In the genomic region with DNA sequence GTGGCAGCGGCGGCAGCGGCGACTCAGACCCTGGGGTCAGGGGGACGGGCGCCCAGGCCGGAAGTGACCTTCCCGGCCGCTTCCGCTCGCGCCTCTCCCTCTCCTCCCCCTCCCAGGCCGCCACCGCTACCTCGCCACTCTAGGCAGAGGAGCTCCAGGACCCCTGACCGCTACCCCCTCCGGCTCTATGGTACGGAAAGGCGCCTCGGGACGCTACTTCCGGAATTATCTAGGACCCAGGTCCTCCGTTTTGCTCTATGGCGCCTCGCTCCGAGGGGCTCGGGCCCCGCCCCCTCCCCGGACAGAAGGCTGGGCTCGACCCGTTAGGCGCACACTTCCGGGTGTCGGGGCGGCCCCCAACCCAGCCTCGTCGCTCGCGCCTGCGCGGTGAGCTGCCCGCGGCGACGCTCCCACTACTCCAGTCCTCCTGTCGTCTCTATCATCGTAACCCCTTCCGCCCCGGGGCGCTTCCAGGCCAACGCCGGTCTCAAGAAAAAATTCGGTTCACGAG, we compare ENCODE assay signal across 8 mouse cellular contexts. TPM values are rescaled to one million over a fixed set of nuclear protein-coding genes. Genes with fewer than 3 reads are reported as not detected.
DNase-seq lines count a peak whose midpoint lies in the region; ATAC-seq lines count a peak whose summit lies in the region.

A gene (minus strand): TSS at position 97 of the 511 bp plus-strand sequence.

- no peaks in the 10 kb centered on the region for H3K36me3 ChIP-seq in hindbrain, embryonic 11.5 days (ENCODE audit: control insufficient read depth, insufficient read depth, low read length)

- peak; percentile 97 for ATAC-seq in hindbrain, embryonic 11.5 days (ENCODE audit: low FRiP score)

- H3K9ac ChIP-seq in hindbrain, embryonic 11.5 days (ENCODE audit: low read depth, low read length): peak within 1 kb of the TSS; percentile 85

- peaks cover 2% of the 10 kb centered on the region; the same call in 1 of the 2 replicates for H3K4me1 ChIP-seq in hindbrain, embryonic 11.5 days (replicated peaks; ENCODE audit: control insufficient read depth, insufficient read depth, low read length)

- under 1% methylated on average over 32 of the region's 54 CpGs for WGBS in hindbrain, embryonic 11.5 days

- peak within 1 kb of the TSS; percentile 89 for H3K27ac ChIP-seq in hindbrain, embryonic 11.5 days (ENCODE audit: low read depth, low read length)

- peak within 1 kb of the TSS; percentile 82 for H3K4me3 ChIP-seq in hindbrain, embryonic 11.5 days (ENCODE audit: low read depth, low read length)

- H3K27me3 ChIP-seq in hindbrain, embryonic 11.5 days (ENCODE audit: control insufficient read depth, insufficient read depth, low read length): no peaks in the 10 kb centered on the region

- DNase-seq in MEL-GATA-1-ER (ENCODE audit: extremely low read depth, low read depth): peak; percentile 89
- DNase-seq in cerebellum, adult 9-10 months: peak; percentile 95
- DNase-seq in frontal cortex, adult 2 months (ENCODE audit: extremely low spot score in 1 of 2, low spot score in 1 of 2): peak; percentile 96 to 97
- DNase-seq in hindbrain, embryonic 11.5 days (ENCODE audit: low spot score): peak; percentile 97
- peak; percentile 96 to 98 for DNase-seq in layer of hippocampus, postnatal 10 days (ENCODE audit: low spot score in 2 of 2)
- DNase-seq in lung, postnatal 10 days: peak; percentile 98
- DNase-seq in ovary, postnatal 36 days (ENCODE audit: low spot score): peak; percentile 98
- DNase-seq in thymus, postnatal 25 days: peak; percentile 97

- H3K4me2 ChIP-seq in hindbrain, embryonic 11.5 days (replicated peaks; ENCODE audit: low read depth, low read length): peak within 1 kb of the TSS; percentile 85

- no peaks in the 10 kb centered on the region for H3K9me3 ChIP-seq in hindbrain, embryonic 11.5 days (ENCODE audit: control insufficient read depth, low read length)

RNA-seq across cellular contexts. Expression of the gene that starts here (rescaled TPM):
- 33.4 and 33.9 TPM in 2 replicates for polyA plus RNA-seq in frontal cortex, adult 2 months (2012; rRNA removed)
- polyA plus RNA-seq in hindbrain, embryonic 11.5 days (2014; fragmentation: Nextera tagmentation; extraction: Ambion mirVana): 11.3 and 13.0 TPM in 2 replicates
- total RNA-seq in layer of hippocampus, postnatal 10 days (2021): 10 to 100 TPM; 27.1 to 32.7 TPM

Comparison
In these comparisons a context has a peak if more than half of its experiments do, and no peak if none do; other contexts are left out.
1. Peak in every context shown above with its lines: DNase-seq, ATAC-seq, H3K4me3 ChIP-seq and H3K27ac ChIP-seq.